7 mouse cellular contexts compared by ENCODE assay signal in the genomic region with DNA sequence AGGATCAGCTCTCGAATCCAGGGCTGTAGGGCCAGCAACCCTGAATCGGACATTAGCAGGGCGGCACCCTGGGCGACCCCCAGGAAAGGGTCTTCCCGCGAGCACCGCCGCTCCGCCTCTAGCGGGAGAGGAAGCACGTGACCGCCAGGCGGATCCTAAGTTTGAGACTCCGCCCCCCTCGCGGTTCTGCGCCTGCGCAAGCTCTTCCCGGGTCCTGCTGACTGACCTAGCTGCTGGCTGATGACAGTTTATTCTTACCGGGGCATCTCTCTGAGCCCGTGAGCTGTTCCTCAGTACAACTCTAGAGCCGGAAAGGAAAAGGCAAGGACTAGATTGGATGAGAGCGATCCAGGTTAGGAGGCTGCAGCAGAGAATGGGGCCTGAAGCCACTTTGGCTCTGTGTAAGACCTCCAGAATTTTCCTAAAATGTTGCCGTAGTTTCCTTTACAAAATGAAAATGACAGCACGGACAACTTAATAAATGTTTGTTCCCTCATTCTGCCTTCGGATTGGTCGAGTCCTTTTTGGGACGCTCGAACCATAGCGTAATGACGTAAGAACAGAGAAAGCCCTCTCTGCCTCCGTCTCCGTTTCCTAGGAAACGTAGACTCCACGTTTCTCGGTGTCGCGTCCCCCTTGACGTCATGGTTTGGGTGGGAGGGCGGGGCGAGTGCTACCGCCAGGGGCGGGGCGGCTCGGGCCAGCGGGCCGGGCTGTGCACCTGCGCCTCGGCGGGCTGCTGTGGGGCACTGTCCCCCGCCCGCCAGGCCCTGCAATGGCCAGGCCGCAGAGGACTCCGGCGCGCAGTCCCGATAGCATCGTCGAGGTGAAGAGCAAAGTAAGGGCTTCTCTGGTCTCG. TPM values are rescaled to one million over a fixed set of nuclear protein-coding genes. Genes with fewer than 3 reads are reported as not detected.
DNase-seq lines count a peak whose midpoint lies in the region; ATAC-seq lines count a peak whose summit lies in the region.

A gene (minus strand): TSS at position 137 of the 859 bp plus-strand sequence.
A gene (plus strand): TSS at position 183 of the 859 bp plus-strand sequence.

- H3K4me3 ChIP-seq in embryonic facial prominence, embryonic 10.5 days: peak within 1 kb of the TSS; percentile 81
- peak within 1 kb of the TSS; percentile 68 for H3K4me3 ChIP-seq in limb, embryonic 10.5 days
- peak within 1 kb of the TSS; percentile 75 for H3K4me3 ChIP-seq in midbrain, embryonic 13.5 days (replicated peaks)

- ATAC-seq in granulocyte monocyte progenitor cell, adult 5-6 weeks (replicated peaks; ENCODE audit: poor library complexity, severe bottlenecking): peak; percentile 65
- ATAC-seq in midbrain, embryonic 13.5 days: peak; percentile 77

- no peaks in the 10 kb centered on the region for H3K27me3 ChIP-seq in embryonic facial prominence, embryonic 10.5 days (replicated peaks; ENCODE audit: low read depth, poor library complexity, severe bottlenecking)
- no peaks in the 10 kb centered on the region for H3K27me3 ChIP-seq in limb, embryonic 10.5 days (ENCODE audit: low read depth, poor library complexity, severe bottlenecking)
- no peaks in the 10 kb centered on the region for H3K27me3 ChIP-seq in midbrain, embryonic 13.5 days

- WGBS in embryonic facial prominence, embryonic 10.5 days: under 1% methylated on average over 60 of the region's 60 CpGs
- under 1% methylated on average over 59 of the region's 60 CpGs for WGBS in limb, embryonic 10.5 days
- under 1% methylated on average over 60 of the region's 60 CpGs for WGBS in midbrain, embryonic 13.5 days

- H3K4me1 ChIP-seq in embryonic facial prominence, embryonic 10.5 days: peaks cover 29% of the 10 kb centered on the region
- H3K4me1 ChIP-seq in limb, embryonic 10.5 days: peaks cover 28% of the 10 kb centered on the region
- H3K4me1 ChIP-seq in midbrain, embryonic 13.5 days (replicated peaks): peaks cover 29% of the 10 kb centered on the region

- H3K27ac ChIP-seq in embryonic facial prominence, embryonic 10.5 days (replicated peaks): peak within 1 kb of the TSS; percentile 84
- peak within 1 kb of the TSS; percentile 82 for H3K27ac ChIP-seq in limb, embryonic 10.5 days
- peak within 1 kb of the TSS; percentile 93 for H3K27ac ChIP-seq in midbrain, embryonic 13.5 days

- peak within 1 kb of the TSS; percentile 79 for H3K9ac ChIP-seq in midbrain, embryonic 13.5 days (replicated peaks)

- no peaks in the 10 kb centered on the region for H3K9me3 ChIP-seq in embryonic facial prominence, embryonic 10.5 days
- no peaks in the 10 kb centered on the region for H3K9me3 ChIP-seq in limb, embryonic 10.5 days (replicated peaks)
- no peaks in the 10 kb centered on the region for H3K9me3 ChIP-seq in midbrain, embryonic 13.5 days

- peak within 1 kb of the TSS; percentile 91 for H3K4me2 ChIP-seq in midbrain, embryonic 13.5 days (replicated peaks)

- H3K36me3 ChIP-seq in embryonic facial prominence, embryonic 10.5 days (replicated peaks): peaks cover 69% of the 10 kb centered on the region
- peaks cover 71% of the 10 kb centered on the region for H3K36me3 ChIP-seq in limb, embryonic 10.5 days
- peaks cover 49% of the 10 kb centered on the region for H3K36me3 ChIP-seq in midbrain, embryonic 13.5 days

- DNase-seq in adrenal gland, postnatal 10 days: peak; percentile 98
- peak; percentile 99 for DNase-seq in embryonic facial prominence, embryonic 10.5 days (ENCODE audit: low spot score)
- peak; percentile 94 for DNase-seq in kidney, adult 11 months
- DNase-seq in limb, embryonic 10.5 days (ENCODE audit: low spot score): peak; percentile 99
- peak; percentile 97 for DNase-seq in spleen, adult 12 weeks (ENCODE audit: low spot score)

RNA-seq across cellular contexts. Expression of the first gene that starts in this region (rescaled TPM):
- 10 to 100 TPM; 27.9 to 28.2 TPM for total RNA-seq in adrenal gland, postnatal 10 days (2021)
- 67.7 and 72.6 TPM in 2 replicates for polyA plus RNA-seq in embryonic facial prominence, embryonic 10.5 days (2016; fragmentation: Nextera tagmentation; extraction: Ambion mirVana)
- 52.2 and 56.5 TPM in 2 replicates for total RNA-seq in granulocyte monocyte progenitor cell, adult 5-6 weeks (2014; fragmentation: Nextera tagmentation)
- total RNA-seq in granulocyte monocyte progenitor cell, adult 5-6 weeks (2017): 22.4 and 33.3 TPM in 2 replicates
- 66.1 and 74.3 TPM in 2 replicates for polyA plus RNA-seq in limb, embryonic 10.5 days (2016; fragmentation: Nextera tagmentation; extraction: Ambion mirVana)
- polyA plus RNA-seq in midbrain, embryonic 13.5 days (2015; fragmentation: Nextera tagmentation; extraction: Ambion mirVana): 94.7 and 101 TPM in 2 replicates

RNA-seq across cellular contexts. Expression of the second gene that starts in this region (rescaled TPM):
- total RNA-seq in adrenal gland, postnatal 10 days (2021): 10 to 100 TPM in 1 of 2 experiments, 1 to 10 TPM in 1; 9.1 to 12.6 TPM
- polyA plus RNA-seq in embryonic facial prominence, embryonic 10.5 days (2016; fragmentation: Nextera tagmentation; extraction: Ambion mirVana): 15.1 and 16.8 TPM in 2 replicates
- total RNA-seq in granulocyte monocyte progenitor cell, adult 5-6 weeks (2014; fragmentation: Nextera tagmentation): 7.0 and 13.9 TPM in 2 replicates
- total RNA-seq in granulocyte monocyte progenitor cell, adult 5-6 weeks (2017): 5.9 and 13.3 TPM in 2 replicates
- 11.8 and 12.2 TPM in 2 replicates for polyA plus RNA-seq in limb, embryonic 10.5 days (2016; fragmentation: Nextera tagmentation; extraction: Ambion mirVana)
- 42.5 and 43.6 TPM in 2 replicates for polyA plus RNA-seq in midbrain, embryonic 13.5 days (2015; fragmentation: Nextera tagmentation; extraction: Ambion mirVana)

Comparison
In these comparisons a context has a peak if more than half of its experiments do, and no peak if none do; other contexts are left out.
1. Peak in every context shown above with its lines: DNase-seq, ATAC-seq, H3K4me3 ChIP-seq and H3K27ac ChIP-seq.